Mouse (Mus musculus): ENCODE measurements at regions not wholly inside any gene's neighbourhood (a gene's known extent, or its start where the extent isn't known, plus 50 kb on each side); places are given as distances from the start of the nearest gene placed in this dataset.
"Not testable (repeated sequence)": the region's sequence is repeated elsewhere in the genome, so short reads cannot be mapped to it uniquely, and the experiment has no call there.

DNA sequence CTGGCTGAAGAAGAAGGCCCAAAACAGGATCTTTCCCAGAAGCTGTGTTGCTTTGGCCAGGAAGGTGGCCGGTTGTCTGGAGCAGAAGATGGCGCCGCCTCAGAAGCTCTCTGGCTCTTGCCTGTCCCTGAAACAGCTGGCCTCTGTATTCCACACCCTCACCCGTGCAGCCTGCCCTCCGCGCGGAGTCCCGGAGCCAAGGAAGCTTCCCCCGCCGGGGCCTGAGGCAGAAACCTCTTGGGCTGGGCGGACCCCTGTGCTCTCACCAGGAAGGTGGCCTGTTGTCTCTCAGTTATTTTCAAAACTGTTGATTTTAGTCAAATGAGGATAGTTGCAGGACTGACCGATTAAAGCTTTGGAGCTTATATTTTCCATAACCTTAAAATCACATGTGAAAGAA, 72.3 kb upstream of the Dach1 start:
- not testable (repeated sequence) for H3K27ac ChIP-seq; DNase-seq (ENCODE audit: extremely low spot score in 1 of 2, low spot score in 2 of 2); H3K4me3 ChIP-seq
- intact Hi-C loops (cut with DNase I), result loop anchor here (1.0 kb wide), 1 partner anchor 18 kb away; no protein-coding TSS in a partner anchor

Measured in left cerebral cortex, adult 2 months (tissue).